Mouse (Mus musculus) adrenal gland (tissue): ENCODE data around the gene Fndc3b.

Experiments used
- microRNA-seq, 2 experiments: library from miRNA; unstranded; fragments of <30 nt; microRNA quantifications; one replicate each; pipeline ENCODE4; 2019

The Fndc3b gene

Small RNAs within 50 kb of the gene (microRNA-seq; reads per million reads assigned to microRNA genes)
- 0 to 0.25 reads per million in 2 experiments for gene Mir3092
